ENCODE assay signal across 26 mouse cellular contexts in the genomic region with DNA sequence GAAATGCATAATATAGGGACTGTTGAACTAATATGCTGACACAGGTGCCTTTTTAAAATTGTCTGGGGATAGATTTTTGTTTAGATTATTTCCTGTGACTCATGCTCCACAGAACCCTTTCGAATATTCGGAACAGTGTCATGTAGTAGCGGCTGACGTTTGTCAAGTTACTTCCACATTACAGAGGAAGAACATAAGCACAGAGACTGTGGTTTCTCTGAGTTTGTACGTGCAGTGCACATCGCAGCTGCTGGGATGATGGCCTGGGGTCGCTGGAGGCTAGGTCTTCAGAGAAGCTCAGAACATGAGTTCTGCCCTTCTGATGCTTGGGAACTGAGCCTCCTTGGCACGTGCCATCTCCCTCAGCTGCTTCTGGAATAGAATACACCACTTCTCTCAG. TPM values are rescaled to one million over a fixed set of nuclear protein-coding genes. Genes with fewer than 3 reads are reported as not detected.
A peak's percentile ranks its signal among the peaks of the same experiment; 100 is the strongest.
DNase-seq lines count a peak whose midpoint lies in the region; ATAC-seq lines count a peak whose summit lies in the region.
"Had no signal": no experiment of that assay in that cellular context is flagged by ENCODE, and none has a peak within 500 bp of the region (broad histone marks: within the 10 kb centered on the region; RNA-seq: fewer than 3 reads in every experiment).

No protein-coding gene starts in this region.

- ATAC-seq in megakaryocyte, adult 5-6 weeks (ENCODE audit: poor library complexity, severe bottlenecking) = no peak
- ATAC-seq: intestine, embryonic 16.5 days; midbrain, embryonic 16.5 days had no signal

- H3K79me2 ChIP-seq in macrophage (ENCODE audit: inconsistent target) = no peaks in the 10 kb centered on the region

- DNase-seq in thymus, postnatal 14 days = peak; percentile 6
- DNase-seq in thymus, postnatal 25 days = no peak
- peak; percentile 39 for DNase-seq in T-cell, adult 2 months (ENCODE audit: low spot score)
- DNase-seq in right cerebral cortex, postnatal 10 days (ENCODE audit: low spot score in 2 of 2) = no peak
- no peak for DNase-seq in heart, adult 18-20 months
- DNase-seq: adrenal gland, postnatal 36 days; cerebellum, adult 11-12 months; cerebellum, postnatal 10 days; gastrocnemius, postnatal 36 days; heart, postnatal 36 days; kidney, adult 9 months; kidney, postnatal 14 days; liver, embryonic 13.5 days; lung, embryonic 14.5 days; right cerebral cortex, adult 18-20 months had no signal

- no peaks in the 10 kb centered on the region for H3K36me3 ChIP-seq in macrophage (ENCODE audit: inconsistent target)
- H3K36me3 ChIP-seq: embryonic facial prominence, embryonic 12.5 days had no signal

- H3K4me3 ChIP-seq in macrophage (ENCODE audit: inconsistent target) = no peak overlapping the region
- H3K4me3 ChIP-seq: embryonic facial prominence, embryonic 12.5 days; erythroblast, embryonic 14.5 days; forebrain, embryonic 12.5 days; heart, embryonic 15.5 days; liver, embryonic 13.5 days; midbrain, embryonic 10.5 days; myocyte had no signal

- 12% methylated on average over 8 of the region's 8 CpGs for WGBS in macrophage (ENCODE audit: missing documents)

- H3K27ac ChIP-seq in macrophage = peak overlapping the region; percentile 60
- H3K27ac ChIP-seq: embryonic facial prominence, embryonic 12.5 days; forebrain, embryonic 12.5 days; heart, embryonic 15.5 days; hindbrain, embryonic 14.5 days; liver, embryonic 13.5 days; midbrain, embryonic 10.5 days had no signal

RNA-seq across cellular contexts. Expression of gene Tgfb3, which starts 31.5 kb away (rescaled TPM):
- 10 to 100 TPM in 1 of 26 experiments, 1 to 10 TPM in 1, under 1 TPM in 6, not detected in 18; 0.16 to 11.5 (median 0.50) TPM for total RNA-seq in macrophage (2018; cell fraction: chromatin; rRNA removed)
- under 1 TPM in 25 of 26 experiments, not detected in 1; 0.03 to 0.43 (median 0.18) TPM for total RNA-seq in macrophage (2018; cell fraction: cytosol; rRNA removed)
- total RNA-seq in macrophage (2018; cell fraction: nucleus; rRNA removed) = 1 to 10 TPM in 2 of 26 experiments, under 1 TPM in 15, not detected in 9; 0.12 to 2.1 (median 0.33) TPM
- polyA plus RNA-seq in macrophage (2018) = 0.12 to 0.78 TPM (median 0.37 TPM) in 3 replicates
- 0.25 TPM in 1 of 2 replicates, not detected in the other for total RNA-seq in megakaryocyte, adult 5-6 weeks (2015)
- total RNA-seq in megakaryocyte, adult 5-6 weeks (2017) = not detected in 2 replicates
- total RNA-seq in heart, adult 18-20 months (2021) = 10 to 100 TPM; 13.1 to 13.5 TPM
- polyA plus RNA-seq: erythroblast, embryonic 14.5 days had no signal

RNA-seq across cellular contexts. Expression of gene Ift43, which starts 35.0 kb away (rescaled TPM):
- total RNA-seq in macrophage (2018; cell fraction: chromatin; rRNA removed) = 10 to 100 TPM in 19 of 26 experiments, 1 to 10 TPM in 7; 6.0 to 24.1 (median 13.1) TPM
- 10 to 100 TPM in 16 of 26 experiments, 1 to 10 TPM in 10; 7.1 to 15.0 (median 10.4) TPM for total RNA-seq in macrophage (2018; cell fraction: cytosol; rRNA removed)
- 10 to 100 TPM in 7 of 26 experiments, 1 to 10 TPM in 19; 2.6 to 15.1 (median 6.7) TPM for total RNA-seq in macrophage (2018; cell fraction: nucleus; rRNA removed)
- 11.9 to 13.1 TPM (median 12.5 TPM) in 3 replicates for polyA plus RNA-seq in macrophage (2018)
- total RNA-seq in megakaryocyte, adult 5-6 weeks (2015) = 0.49 and 0.91 TPM in 2 replicates
- total RNA-seq in megakaryocyte, adult 5-6 weeks (2017) = 0.37 TPM in 1 of 2 replicates, not detected in the other
- 10 to 100 TPM; 21.5 to 23.9 TPM for total RNA-seq in heart, adult 18-20 months (2021)
- polyA plus RNA-seq: erythroblast, embryonic 14.5 days had no signal

Comparison
In these comparisons a context has a peak if more than half of its experiments do, and no peak if none do; other contexts are left out.
1. DNase-seq: peak in thymus, postnatal 14 days (single experiment) and T-cell, adult 2 months (single experiment); none in thymus, postnatal 25 days (single experiment), right cerebral cortex, postnatal 10 days (0 of 2) and heart, adult 18-20 months (0 of 2).
2. RNA of gene Tgfb3, which starts 31.5 kb away (total RNA-seq): 13.1 to 13.5 TPM in heart, adult 18-20 months; 0.25 TPM in megakaryocyte, adult 5-6 weeks; every median in the first group is over 10 times any median in the second.
3. RNA of gene Ift43, which starts 35.0 kb away (total RNA-seq): 21.5 to 23.9 TPM in heart, adult 18-20 months; 0.37 to 0.91 TPM in megakaryocyte, adult 5-6 weeks; every median in the first group is over 10 times any median in the second.